Mouse (Mus musculus) bone marrow macrophage, adult 2 months (primary cell): ENCODE measurements around the gene Klhl42.

Experiments used
- CTCF ChIP-seq: IDR thresholded peaks from 2 replicates; pipeline ENCODE4 v1.5.1; 2012; ENCODE audit warnings: low read depth, mild to moderate bottlenecking, low read length, moderate library complexity
- POLR2A ChIP-seq: IDR thresholded peaks from 2 replicates; pipeline ENCODE4 v1.6.1; 2012; ENCODE audit warnings: mild to moderate bottlenecking, low read depth, low read length, borderline replicate concordance

DNA sequence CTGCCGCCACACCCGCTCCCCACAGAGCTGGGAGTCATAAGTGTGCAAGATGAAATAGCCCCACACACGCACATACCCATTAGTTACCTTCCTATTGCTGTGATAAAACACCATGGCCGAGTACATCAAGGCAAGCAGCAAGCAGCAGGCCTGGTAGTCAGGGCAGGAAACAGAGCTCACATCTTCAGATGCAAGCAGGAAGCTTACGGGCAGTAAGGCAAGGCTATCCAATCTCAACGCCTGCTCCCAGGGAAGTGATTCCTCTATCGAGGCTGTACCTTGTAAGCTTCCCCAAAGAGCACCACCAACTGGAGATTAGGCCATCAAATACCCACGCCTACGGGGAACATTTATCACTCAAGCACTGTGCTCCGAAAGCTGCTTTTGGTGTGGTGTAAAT, 11.3 kb upstream of the Klhl42 start:
- TF ChIP-seq CTCF = no peak
- no peak for TF ChIP-seq POLR2A
